8 mouse cellular contexts compared by ENCODE assay signal in the genomic region with DNA sequence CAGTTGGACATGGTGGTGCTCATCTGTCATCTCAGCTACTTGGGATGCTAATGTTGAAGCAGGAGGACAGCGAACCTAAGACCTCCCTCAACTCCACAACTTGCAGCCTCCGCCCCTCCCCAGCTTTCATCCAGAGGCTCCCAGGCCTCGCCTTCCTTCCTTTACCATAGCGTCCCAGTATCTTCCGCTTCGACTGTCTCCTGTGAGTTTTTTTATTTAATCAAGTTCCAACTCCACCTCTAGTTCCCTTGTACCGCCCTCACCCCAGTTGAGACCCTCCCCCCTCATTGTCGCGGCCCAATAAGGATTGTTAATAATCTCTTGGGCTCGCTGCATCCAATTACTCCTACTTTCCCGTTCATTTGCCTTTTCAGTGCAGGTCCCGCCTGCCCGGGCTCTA. TPM values are rescaled to one million over a fixed set of nuclear protein-coding genes. Genes with fewer than 3 reads are reported as not detected.
DNase-seq lines count a peak whose midpoint lies in the region; ATAC-seq lines count a peak whose summit lies in the region.

No protein-coding gene starts in this region.

- H3K4me3 ChIP-seq in heart, embryonic 16.5 days (ENCODE audit: low read length) = no peak overlapping the region
- H3K4me3 ChIP-seq in forebrain, embryonic 10.5 days = peak overlapping the region; percentile 74
- H3K4me3 ChIP-seq in neural tube, embryonic 15.5 days (replicated peaks) = peak overlapping the region; percentile 73

- no peak for ATAC-seq in heart, embryonic 16.5 days (replicated peaks; ENCODE audit: extremely low read depth, insufficient read depth, low FRiP score)
- ATAC-seq in neural tube, embryonic 15.5 days (ENCODE audit: low FRiP score) = peak; percentile 4; the same call in 1 of the 2 replicates

- H3K27ac ChIP-seq in heart, embryonic 16.5 days (ENCODE audit: low read length) = no peak overlapping the region
- H3K27ac ChIP-seq in forebrain, embryonic 10.5 days = peak overlapping the region; percentile 77
- H3K27ac ChIP-seq in neural tube, embryonic 15.5 days (replicated peaks) = peak overlapping the region; percentile 82

- peaks cover 12% of the 10 kb centered on the region for H3K4me1 ChIP-seq in heart, embryonic 16.5 days (ENCODE audit: control insufficient read depth, insufficient read depth, low read length)
- peaks cover 82% of the 10 kb centered on the region for H3K4me1 ChIP-seq in forebrain, embryonic 10.5 days
- peaks cover 79% of the 10 kb centered on the region for H3K4me1 ChIP-seq in neural tube, embryonic 15.5 days

- H3K9me3 ChIP-seq in heart, embryonic 16.5 days (replicated peaks; ENCODE audit: control insufficient read depth, low read length) = no peaks in the 10 kb centered on the region
- H3K9me3 ChIP-seq in forebrain, embryonic 10.5 days = no peaks in the 10 kb centered on the region
- H3K9me3 ChIP-seq in neural tube, embryonic 15.5 days (replicated peaks) = no peaks in the 10 kb centered on the region

- no peak for DNase-seq in heart, postnatal 4 days
- DNase-seq in MN1 (ENCODE audit: low spot score) = peak; percentile 71
- DNase-seq in forebrain, embryonic 10.5 days (ENCODE audit: extremely low spot score, low spot score) = peak; percentile 40
- DNase-seq in kidney, postnatal 14 days = peak; percentile 37
- no peak for DNase-seq in yolk sac, embryonic 10.5 days (ENCODE audit: low spot score)
- no peak for DNase-seq in ovary, postnatal 10 days (ENCODE audit: low spot score)

- peak overlapping the region; percentile 94; the same call in 1 of the 2 replicates for H3K4me2 ChIP-seq in heart, embryonic 16.5 days (ENCODE audit: low read depth, low read length)
- peak overlapping the region; percentile 90 for H3K4me2 ChIP-seq in neural tube, embryonic 15.5 days

- WGBS in heart, embryonic 16.5 days = 6% methylated on average over 13 of the region's 13 CpGs
- WGBS in forebrain, embryonic 10.5 days = under 1% methylated on average over 13 of the region's 13 CpGs
- WGBS in neural tube, embryonic 15.5 days = 1% methylated on average over 13 of the region's 13 CpGs

- H3K9ac ChIP-seq in heart, embryonic 16.5 days (ENCODE audit: low read length) = no peak overlapping the region
- peak overlapping the region; percentile 55; the same call in 1 of the 2 replicates for H3K9ac ChIP-seq in neural tube, embryonic 15.5 days (replicated peaks)

- H3K36me3 ChIP-seq in heart, embryonic 16.5 days (ENCODE audit: control insufficient read depth, insufficient read depth) = no peaks in the 10 kb centered on the region
- no peaks in the 10 kb centered on the region for H3K36me3 ChIP-seq in forebrain, embryonic 10.5 days (replicated peaks)
- H3K36me3 ChIP-seq in neural tube, embryonic 15.5 days = no peaks in the 10 kb centered on the region

- peaks cover 94% of the 10 kb centered on the region for H3K27me3 ChIP-seq in heart, embryonic 16.5 days (ENCODE audit: control insufficient read depth, insufficient read depth, low read length)
- peaks cover 88% of the 10 kb centered on the region for H3K27me3 ChIP-seq in forebrain, embryonic 10.5 days (ENCODE audit: poor library complexity, severe bottlenecking)
- peaks cover 17% of the 10 kb centered on the region for H3K27me3 ChIP-seq in neural tube, embryonic 15.5 days (replicated peaks)

RNA-seq across cellular contexts. Expression of a gene that starts 0.5 kb away (rescaled TPM):
- 0.08 and 0.32 TPM in 2 replicates for polyA plus RNA-seq in heart, embryonic 16.5 days (2015; fragmentation: Nextera tagmentation; extraction: Ambion mirVana)
- total RNA-seq in heart, postnatal 4 days (2021) = under 1 TPM; 0.38 to 0.43 TPM
- 0.80 and 0.84 TPM in 2 replicates for polyA plus RNA-seq in forebrain, embryonic 10.5 days (2016; fragmentation: Nextera tagmentation; extraction: Ambion mirVana)
- 7.2 and 8.0 TPM in 2 replicates for polyA plus RNA-seq in neural tube, embryonic 15.5 days (2015; fragmentation: Nextera tagmentation; extraction: Ambion mirVana)

RNA-seq across cellular contexts. Expression of a gene that starts 17.8 kb away (rescaled TPM):
- polyA plus RNA-seq in heart, embryonic 16.5 days (2015; fragmentation: Nextera tagmentation; extraction: Ambion mirVana) = 2.8 and 11.6 TPM in 2 replicates
- under 1 TPM; 0.50 to 0.59 TPM for total RNA-seq in heart, postnatal 4 days (2021)
- 0.29 and 0.48 TPM in 2 replicates for polyA plus RNA-seq in forebrain, embryonic 10.5 days (2016; fragmentation: Nextera tagmentation; extraction: Ambion mirVana)
- 1.1 and 4.9 TPM in 2 replicates for polyA plus RNA-seq in neural tube, embryonic 15.5 days (2015; fragmentation: Nextera tagmentation; extraction: Ambion mirVana)

RNA-seq across cellular contexts. Expression of a gene that starts 36.2 kb away (rescaled TPM):
- polyA plus RNA-seq in heart, embryonic 16.5 days (2015; fragmentation: Nextera tagmentation; extraction: Ambion mirVana) = 64.3 and 73.5 TPM in 2 replicates
- total RNA-seq in heart, postnatal 4 days (2021) = 10 to 100 TPM; 45.5 to 47.2 TPM
- 74.6 and 76.2 TPM in 2 replicates for polyA plus RNA-seq in forebrain, embryonic 10.5 days (2016; fragmentation: Nextera tagmentation; extraction: Ambion mirVana)
- polyA plus RNA-seq in neural tube, embryonic 15.5 days (2015; fragmentation: Nextera tagmentation; extraction: Ambion mirVana) = 54.0 and 62.0 TPM in 2 replicates

RNA-seq across cellular contexts. Expression of a gene that starts 41.3 kb away (rescaled TPM):
- 61.1 and 70.5 TPM in 2 replicates for polyA plus RNA-seq in heart, embryonic 16.5 days (2015; fragmentation: Nextera tagmentation; extraction: Ambion mirVana)
- 10 to 100 TPM; 42.4 to 46.5 TPM for total RNA-seq in heart, postnatal 4 days (2021)
- 190 and 195 TPM in 2 replicates for polyA plus RNA-seq in forebrain, embryonic 10.5 days (2016; fragmentation: Nextera tagmentation; extraction: Ambion mirVana)
- polyA plus RNA-seq in neural tube, embryonic 15.5 days (2015; fragmentation: Nextera tagmentation; extraction: Ambion mirVana) = 18.8 and 38.9 TPM in 2 replicates

RNA-seq across cellular contexts. Expression of a gene that starts 58.1 kb away (rescaled TPM):
- polyA plus RNA-seq in heart, embryonic 16.5 days (2015; fragmentation: Nextera tagmentation; extraction: Ambion mirVana) = 4.0 and 5.9 TPM in 2 replicates
- under 1 TPM; 0.43 to 0.76 TPM for total RNA-seq in heart, postnatal 4 days (2021)
- not detected in 2 replicates for polyA plus RNA-seq in forebrain, embryonic 10.5 days (2016; fragmentation: Nextera tagmentation; extraction: Ambion mirVana)
- polyA plus RNA-seq in neural tube, embryonic 15.5 days (2015; fragmentation: Nextera tagmentation; extraction: Ambion mirVana) = 7.5 TPM in 1 of 2 replicates, not detected in the other

Comparison
In these comparisons a context has a peak if more than half of its experiments do, and no peak if none do; other contexts are left out.
1. DNase-seq: peak in MN1 (single experiment), forebrain, embryonic 10.5 days (single experiment) and kidney, postnatal 14 days (single experiment); none in heart, postnatal 4 days (single experiment), yolk sac, embryonic 10.5 days (single experiment) and ovary, postnatal 10 days (single experiment).